Mouse (Mus musculus): ENCODE results near the gene Nfrkb.

- TF ChIP-seq POLR2A (IDR thresholded peaks at IDR 0.05; ENCODE audit: borderline replicate concordance, control insufficient read depth, low read depth, low read length), result no peak
- TF ChIP-seq CTCF (IDR thresholded peaks at IDR 0.05; ENCODE audit: control insufficient read depth, insufficient read depth, low read length), result no peak
These were observed 63.3 kb downstream of the Nfrkb start for GRCm38 (mm10) chr9:31449145-31449772.

Measured in bone marrow, adult 2 months (tissue).